Mouse (Mus musculus) megakaryocyte, embryonic 14.5 days (primary cell): ENCODE measurements around the gene Tmc2. TPM values are rescaled to one million over a fixed set of nuclear protein-coding genes. Genes with fewer than 3 reads are reported as not detected.

Experiments used
- H3K27me3 ChIP-seq: replicated peaks from 2 replicates; pipeline ENCODE3; 2012; ENCODE audit warnings: inconsistent platforms
- H3K36me3 ChIP-seq: replicated peaks from 2 replicates; pipeline ENCODE3; 2012; ENCODE audit warnings: low read length, inconsistent platforms, mixed read lengths
- H3K4me1 ChIP-seq: 2 replicates; pipeline ENCODE4 v1.6.1; 2012; ENCODE audit warnings: inconsistent platforms
- H3K4me3 ChIP-seq: replicated peaks from 2 replicates; pipeline ENCODE3; 2012; ENCODE audit warnings: moderate library complexity, mild to moderate bottlenecking, inconsistent platforms
- H3K9me3 ChIP-seq: 2 replicates; pipeline ENCODE4 v1.6.1; 2012; ENCODE audit warnings: inconsistent platforms
- FLI1 ChIP-seq: IDR thresholded peaks from 2 replicates; pipeline ENCODE4 v1.6.1; 2012; ENCODE audit warnings: low read length, inconsistent platforms, mixed read lengths
- GATA1 ChIP-seq: IDR thresholded peaks from 3 replicates; pipeline ENCODE4 v1.6.1; 2012; ENCODE audit warnings: mixed read lengths, low read length, inconsistent platforms, borderline replicate concordance
- polyA plus RNA-seq: library from polyadenylated mRNA; stranded (reverse); fragments of >175 nt; gene quantifications from 2 replicates; pipeline ENCODE4 v1.2.3, GENCODE M21; 2012; ENCODE audit warnings: low replicate concordance; ENCODE audit not compliant: insufficient read depth

Gene Tmc2
- polyA plus RNA-seq, 1 experiment = not detected

DNA sequence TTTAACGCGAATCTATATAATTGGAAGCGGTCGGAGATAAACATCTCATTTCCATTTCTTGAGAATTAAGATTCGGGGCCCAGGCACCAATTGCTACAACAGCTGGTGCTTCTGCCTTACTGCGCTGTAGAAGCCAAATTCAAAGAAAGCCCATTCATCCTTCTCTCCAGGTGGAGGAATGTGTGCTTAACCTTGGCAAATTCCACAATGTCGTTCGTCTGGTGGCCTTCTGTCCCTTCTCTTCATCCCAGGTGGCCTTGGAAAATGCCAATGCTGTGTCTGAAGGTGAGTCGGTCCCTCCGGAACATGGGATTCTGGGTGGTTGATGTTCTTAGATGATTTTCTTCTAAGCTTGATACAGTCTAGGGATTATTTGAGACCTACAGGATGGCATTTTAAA, 79.9 kb downstream of the Tmc2 start:
- Histone ChIP-seq H3K27me3 (no peaks in the 10 kb centered on the region), H3K4me3 (peak overlapping the region; percentile 94), H3K36me3 (peaks cover 43% of the 10 kb centered on the region), H3K9me3 (no peaks in the 10 kb centered on the region), H3K4me1 (peaks cover 42% of the 10 kb centered on the region)
- TF ChIP-seq GATA1 = no peak
- TF ChIP-seq FLI1 = no peak

GRCm38 (mm10) chr2:130275649-130276048, 80.7 kb downstream of the Tmc2 start:
- H3K4me1 ChIP-seq = peaks cover 47% of the 10 kb centered on the region
- H3K27me3 ChIP-seq = no peaks in the 10 kb centered on the region
- no peak for TF ChIP-seq FLI1
- TF ChIP-seq GATA1 = no peak
- no peaks in the 10 kb centered on the region for H3K9me3 ChIP-seq
- H3K36me3 ChIP-seq = peaks cover 51% of the 10 kb centered on the region
- peak overlapping the region; percentile 94 for H3K4me3 ChIP-seq

GRCm38 (mm10) chr2:130279600-130280091, 84.7 kb downstream of the Tmc2 start:
- TF ChIP-seq FLI1 (no peak), GATA1 (no peak)
- Histone ChIP-seq H3K36me3 (peaks cover 66% of the 10 kb centered on the region), H3K9me3 (no peaks in the 10 kb centered on the region), H3K4me3 (no peak overlapping the region), H3K4me1 (peaks cover 72% of the 10 kb centered on the region), H3K27me3 (no peaks in the 10 kb centered on the region)

- Histone ChIP-seq H3K9me3 (no peaks in the 10 kb centered on the region), H3K4me3 (no peak overlapping the region), H3K4me1 (peaks cover 67% of the 10 kb centered on the region), H3K27me3 (no peaks in the 10 kb centered on the region), H3K36me3 (peaks cover 66% of the 10 kb centered on the region)
- TF ChIP-seq FLI1 (no peak), GATA1 (no peak)
Observed at GRCm38 (mm10) chr2:130280224-130280623, 85.2 kb downstream of the Tmc2 start.

DNA sequence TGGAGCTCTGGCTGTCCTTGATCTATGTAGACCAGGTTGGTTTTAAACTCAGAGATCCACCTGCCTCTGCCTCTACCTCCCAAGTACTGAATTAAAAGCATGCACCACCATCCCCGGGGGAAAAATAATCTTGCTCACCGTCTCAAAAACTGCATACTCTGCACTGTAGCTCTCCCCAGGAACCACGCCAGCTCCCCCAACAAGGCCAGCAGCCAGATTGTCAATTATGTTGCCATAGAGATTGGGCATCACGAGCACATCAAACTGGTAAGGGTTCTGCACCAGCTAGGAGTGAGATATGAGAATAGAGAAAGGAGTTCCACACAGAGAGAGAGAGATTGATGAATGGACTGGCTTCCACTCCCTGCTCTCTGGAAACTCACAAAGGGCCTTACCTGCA, 85.8 kb downstream of the Tmc2 start:
- TF ChIP-seq GATA1 (no peak), FLI1 (no peak)
- Histone ChIP-seq H3K4me1 (peaks cover 66% of the 10 kb centered on the region), H3K4me3 (no peak overlapping the region), H3K9me3 (no peaks in the 10 kb centered on the region), H3K36me3 (peaks cover 61% of the 10 kb centered on the region), H3K27me3 (no peaks in the 10 kb centered on the region)

DNA sequence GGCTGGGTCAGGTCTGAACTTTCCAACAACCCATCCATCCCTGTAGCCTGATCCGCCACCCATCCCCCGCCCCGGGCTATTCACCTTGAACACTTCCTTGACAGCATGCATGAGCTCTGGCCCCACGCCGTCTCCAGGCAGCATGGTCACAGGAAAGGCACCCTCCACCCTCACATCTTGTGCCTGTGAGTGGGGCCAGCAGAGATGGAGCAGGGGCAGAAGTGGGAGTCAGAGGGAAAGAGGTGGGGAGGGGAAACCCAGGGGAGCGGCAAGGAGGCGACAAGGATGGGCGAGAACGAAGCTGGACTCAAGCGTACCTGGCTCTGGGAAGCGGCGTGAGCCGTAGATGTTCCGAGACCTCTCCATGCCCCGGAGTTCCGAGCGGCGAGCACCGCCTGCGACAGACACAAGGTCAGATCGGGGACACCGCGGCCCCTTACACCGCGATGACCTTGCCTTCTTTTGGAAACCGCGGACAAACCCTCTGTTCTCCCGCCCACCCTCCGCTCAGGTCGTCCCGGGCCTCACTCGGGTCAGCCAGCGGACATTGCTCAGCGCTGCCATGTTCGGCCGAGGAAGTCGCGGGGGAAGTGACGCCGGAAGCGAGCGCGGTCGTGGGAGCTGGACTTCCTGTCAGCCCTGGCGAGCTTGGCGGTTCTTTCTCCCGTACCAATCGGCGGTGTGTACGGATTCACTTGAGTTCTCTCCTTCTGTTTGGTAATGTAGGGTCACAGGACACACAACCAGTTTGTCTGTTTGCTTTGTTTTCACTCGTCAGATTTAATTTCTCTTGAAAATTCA, 89.1 kb downstream of the Tmc2 start, which contains the start of gene Idh3b:
TSS of gene Idh3b (minus strand) at position 694 of the 801 bp plus-strand sequence.
- Histone ChIP-seq H3K9me3 (no peaks in the 10 kb centered on the region), H3K4me1 (peaks cover 47% of the 10 kb centered on the region)
- TF ChIP-seq FLI1 = peak; percentile 76; the same call in 1 of the 2 replicates
- TF ChIP-seq GATA1 = no peak

DNA sequence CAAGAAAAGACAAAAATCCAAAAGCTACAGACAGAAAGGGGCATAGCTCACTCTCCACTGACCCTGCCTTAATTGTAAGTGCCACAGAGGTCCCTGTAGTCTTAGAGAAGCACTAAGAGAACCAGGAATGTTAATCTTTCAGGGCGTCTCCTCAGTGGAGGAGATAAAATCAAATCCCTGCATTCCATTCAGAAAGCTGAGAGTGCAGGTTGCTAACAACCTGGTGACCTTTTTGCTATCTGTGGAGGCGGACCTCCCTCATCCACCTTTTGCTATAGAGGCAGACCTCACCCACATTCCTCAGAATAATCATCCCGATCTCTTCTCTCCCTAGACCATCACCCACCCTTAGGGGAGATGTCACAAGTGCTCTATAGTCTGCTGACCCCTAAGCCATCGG, 94.1 kb downstream of the Tmc2 start:
- H3K27me3 ChIP-seq = peaks cover 28% of the 10 kb centered on the region
- H3K36me3 ChIP-seq = no peaks in the 10 kb centered on the region
- H3K4me3 ChIP-seq = no peak overlapping the region
- peaks cover 35% of the 10 kb centered on the region for H3K4me1 ChIP-seq
- no peak for TF ChIP-seq FLI1
- no peak for TF ChIP-seq GATA1
- H3K9me3 ChIP-seq = no peaks in the 10 kb centered on the region

More for the DNA sequence above, 89.1 kb downstream of the Tmc2 start, which contains the start of gene Idh3b:
- peak within 1 kb of the TSS; percentile 96 for H3K4me3 ChIP-seq
- H3K27me3 ChIP-seq = peaks cover 4% of the 10 kb centered on the region
- H3K36me3 ChIP-seq = peaks cover 32% of the 10 kb centered on the region

DNA sequence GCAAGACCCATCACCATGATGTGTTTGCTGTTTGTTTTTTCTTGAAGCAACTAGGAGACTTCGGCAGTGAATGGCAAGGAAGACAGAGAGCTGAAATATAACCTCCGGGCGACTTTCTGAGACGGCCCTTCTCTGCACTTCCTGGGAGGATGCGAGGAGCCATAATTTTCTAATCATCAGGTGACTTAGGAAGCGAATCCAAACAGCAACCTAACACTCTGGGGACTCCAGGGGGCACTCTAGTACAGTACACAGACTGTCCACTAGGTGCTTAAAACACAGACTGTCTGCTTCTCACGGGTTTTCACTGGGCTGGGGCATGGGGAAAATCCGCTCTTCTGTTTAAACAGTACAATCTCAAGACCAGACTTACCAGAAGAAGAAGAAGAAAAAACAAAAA, 96.4 kb downstream of the Tmc2 start:
- TF ChIP-seq GATA1 = no peak
- no peak for TF ChIP-seq FLI1
- H3K4me1 ChIP-seq = peaks cover 50% of the 10 kb centered on the region
- peak overlapping the region; percentile 15 for H3K4me3 ChIP-seq
- H3K9me3 ChIP-seq = no peaks in the 10 kb centered on the region
- peaks cover 51% of the 10 kb centered on the region for H3K27me3 ChIP-seq
- H3K36me3 ChIP-seq = no peaks in the 10 kb centered on the region

DNA sequence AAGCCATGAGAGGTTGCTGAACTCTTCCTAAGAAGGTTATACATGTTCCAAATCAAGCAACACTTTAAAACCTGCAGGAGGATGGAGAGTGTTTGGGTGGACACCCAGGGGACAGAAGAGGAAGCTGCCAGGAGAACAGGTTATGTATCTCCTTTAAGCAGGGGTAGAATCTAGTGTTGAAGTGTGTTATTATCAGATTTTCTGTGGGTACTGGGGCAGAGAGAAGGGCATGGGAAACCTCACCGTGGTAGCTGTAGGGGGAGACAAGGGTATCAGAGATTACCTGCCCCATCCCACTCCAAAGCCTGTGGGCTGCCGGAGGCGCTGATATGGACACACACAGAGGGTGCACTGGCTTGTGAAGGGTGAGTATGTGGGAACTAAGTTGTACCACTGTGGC, 98.0 kb downstream of the Tmc2 start:
- Histone ChIP-seq H3K36me3 (no peaks in the 10 kb centered on the region), H3K4me1 (peaks cover 50% of the 10 kb centered on the region), H3K27me3 (peaks cover 67% of the 10 kb centered on the region), H3K9me3 (no peaks in the 10 kb centered on the region), H3K4me3 (no peak overlapping the region)
- TF ChIP-seq FLI1 (no peak), GATA1 (no peak)

DNA sequence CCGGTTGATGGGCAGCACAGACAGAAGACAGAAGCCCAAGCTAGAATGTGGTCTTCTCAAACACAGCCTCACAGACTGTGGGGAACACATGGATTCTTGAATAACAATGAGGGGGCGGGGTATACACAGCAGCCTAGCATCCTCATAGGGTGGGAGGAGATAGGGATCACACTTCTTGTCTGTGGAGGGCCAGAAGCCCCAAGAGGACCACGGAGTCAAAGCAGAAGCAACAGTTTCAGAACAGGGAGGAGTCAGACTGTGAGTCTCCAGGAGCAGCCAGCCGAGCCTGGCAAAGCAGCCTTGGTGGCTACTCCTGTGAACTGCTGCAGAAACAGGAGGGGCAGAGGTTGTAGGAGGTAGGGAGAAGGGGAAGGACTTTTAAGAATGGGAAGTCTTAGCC, 98.5 kb downstream of the Tmc2 start:
- Histone ChIP-seq H3K36me3 (no peaks in the 10 kb centered on the region), H3K9me3 (no peaks in the 10 kb centered on the region), H3K27me3 (peaks cover 72% of the 10 kb centered on the region), H3K4me1 (peaks cover 50% of the 10 kb centered on the region), H3K4me3 (no peak overlapping the region)
- TF ChIP-seq GATA1 (no peak), FLI1 (no peak)
